Mouse (Mus musculus): ENCODE measurements around the gene Supt4a. TPM values are rescaled to one million over a fixed set of nuclear protein-coding genes. Genes with fewer than 3 reads are reported as not detected.

Supt4a gene
- polyA plus RNA-seq (2012): 9.4 and 14.6 TPM in 2 replicates

GRCm38 (mm10) chr11:87737175-87737740 is at the start of gene Supt4a:
Gene Supt4a, plus strand, starts transcription at chr11:87737552.

GRCm38 (mm10) chr11:87760301-87761081 is 23.1 kb downstream of the Supt4a start, which contains the start of gene Tspoap1:
Gene Tspoap1, plus strand, starts transcription at chr11:87760541.

Other genes starting within 250 kb of the Supt4a start
- gene Gm11492, start 170.9 kb upstream of the Supt4a start, polyA plus RNA-seq (2012): not detected in 2 replicates
- 3.1 and 3.9 TPM in 2 replicates for gene Sept4, start 168.6 kb upstream of the Supt4a start, polyA plus RNA-seq (2012)
- gene Mtmr4, start 145.4 kb upstream of the Supt4a start, polyA plus RNA-seq (2012): 13.7 and 14.9 TPM in 2 replicates
- gene Hsf5, start 120.4 kb upstream of the Supt4a start, polyA plus RNA-seq (2012): 0.01 TPM in 1 of 2 replicates, not detected in the other
- 1.6 and 3.4 TPM in 2 replicates for gene Rnf43, start 74.8 kb upstream of the Supt4a start, polyA plus RNA-seq (2012)
- gene Tspoap1, start 23.0 kb downstream of the Supt4a start, polyA plus RNA-seq (2012): 73.7 and 77.6 TPM in 2 replicates
- 6,503 and 9,975 TPM in 2 replicates for gene Mpo, start 56.0 kb downstream of the Supt4a start, polyA plus RNA-seq (2012)
- not detected in 2 replicates for gene Lpo, start 90.7 kb downstream of the Supt4a start, polyA plus RNA-seq (2012)
- 7.8 and 10.5 TPM in 2 replicates for gene Mks1, start 115.7 kb downstream of the Supt4a start, polyA plus RNA-seq (2012)
- gene Epx, start 138.0 kb downstream of the Supt4a start, polyA plus RNA-seq (2012): 26.0 and 28.7 TPM in 2 replicates
- gene Olfr462, start 154.7 kb downstream of the Supt4a start, polyA plus RNA-seq (2012): 0.09 TPM in 1 of 2 replicates, not detected in the other
- gene Olfr463, start 159.8 kb downstream of the Supt4a start, polyA plus RNA-seq (2012): 0.09 TPM in 1 of 2 replicates, not detected in the other
- not detected in 2 replicates for gene Olfr464, start 183.4 kb downstream of the Supt4a start, polyA plus RNA-seq (2012)
- gene Dynll2, start 250.0 kb downstream of the Supt4a start, polyA plus RNA-seq (2012): 44.7 and 68.1 TPM in 2 replicates